Mouse (Mus musculus) neutrophil, adult 5-6 weeks (primary cell): ENCODE results near the gene Tmem125. TPM values are rescaled to one million over a fixed set of nuclear protein-coding genes. Genes with fewer than 3 reads are reported as not detected.
A peak's percentile ranks its signal among the peaks of the same experiment; 100 is the strongest.
"Not testable (repeated sequence)": the region's sequence is repeated elsewhere in the genome, so short reads cannot be mapped to it uniquely, and the experiment has no call there.

Experiments used
- ATAC-seq: fragments of 151-379, 151-347 bp; 2 replicates; pipeline ENCODE4 v1.8.0; 2017; ENCODE audit warnings: mild to moderate bottlenecking, moderate TSS enrichment; ENCODE audit not compliant: insufficient number of reproducible peaks, poor library complexity, low FRiP score, severe bottlenecking; ENCODE audit errors: extremely low read depth
- total RNA-seq: library from RNA; stranded (forward); fragments of 200-1000 nt; gene quantifications from 2 replicates; pipeline ENCODE4 v1.2.3, GENCODE M21; 2017

Tmem125 gene
- total RNA-seq: 0.35 and 1.1 TPM in 2 replicates

DNA sequence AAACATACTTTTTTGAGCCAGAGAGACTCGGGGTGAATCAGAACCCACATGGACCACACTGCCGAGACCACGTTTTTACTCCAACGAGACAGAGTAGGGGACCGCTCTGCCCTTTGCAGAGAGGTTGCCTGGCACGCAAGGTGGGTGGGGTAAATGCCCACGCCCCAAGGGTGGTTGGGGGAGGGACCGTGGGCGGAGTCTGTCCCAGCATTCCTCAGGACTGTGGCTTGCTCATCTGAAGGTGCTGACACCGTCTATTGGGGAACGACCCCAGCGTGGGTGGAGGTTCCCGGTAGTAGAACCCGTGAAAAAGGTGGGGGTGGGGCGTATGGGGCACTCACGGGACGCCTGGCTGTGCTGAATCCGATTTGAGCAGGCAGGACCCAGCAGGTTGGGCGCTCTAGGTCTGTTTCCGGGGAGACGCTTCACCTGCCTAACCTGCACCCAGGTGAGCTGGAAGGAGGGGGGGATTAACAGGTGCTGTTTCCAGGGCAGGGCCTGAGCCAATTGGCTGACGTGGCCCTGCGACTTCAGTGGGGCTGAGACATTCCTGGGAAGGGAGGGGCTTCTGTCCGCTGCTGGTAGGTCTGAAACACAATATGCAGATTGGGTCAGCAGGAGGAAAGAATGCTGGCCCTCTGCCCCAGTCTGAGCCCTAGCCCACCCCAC lies at the start of gene Tmem125:
Gene Tmem125, minus strand, starts transcription at position 453 of the 669 bp plus-strand sequence.
- ATAC-seq: no peak

GRCm38 (mm10) chr4:118589733-118590130 lies 45.9 kb upstream of the Tmem125 start:
- no peak for ATAC-seq

DNA sequence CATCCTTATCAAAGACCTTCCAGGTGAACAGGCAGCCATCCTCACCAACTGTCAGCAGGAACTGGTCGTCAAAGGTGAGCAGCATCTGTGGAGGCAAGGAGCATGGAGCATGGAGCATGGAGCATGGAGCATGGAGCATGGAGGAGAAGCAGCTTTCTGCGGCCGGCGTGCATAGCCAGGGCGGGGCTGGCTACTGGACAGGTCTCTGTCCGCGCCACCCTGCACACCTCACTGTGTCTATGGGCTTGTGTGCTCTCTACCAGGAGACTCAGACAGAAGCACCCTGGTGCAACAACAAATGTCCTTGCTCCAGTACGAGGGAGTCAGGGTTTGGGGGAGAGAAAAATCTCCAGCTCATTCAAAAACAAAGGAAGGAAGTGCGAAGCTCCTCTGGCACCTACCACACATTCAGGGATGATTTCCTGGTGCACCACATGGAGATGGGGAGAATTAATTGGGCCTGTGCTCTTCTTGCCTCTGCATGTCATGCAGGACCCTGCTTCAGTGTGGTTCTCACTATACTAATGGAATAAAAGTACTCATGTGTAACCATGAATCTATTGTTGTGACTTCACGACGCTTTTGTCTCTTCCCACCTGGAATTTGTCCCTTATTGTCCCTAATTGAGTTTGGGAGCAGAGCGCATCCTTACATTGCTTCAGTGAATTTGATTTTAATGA lies 45.3 kb upstream of the Tmem125 start:
- ATAC-seq: no peak

- ATAC-seq: no peak
These were observed 38.8 kb upstream of the Tmem125 start for GRCm38 (mm10) chr4:118582629-118583028.

DNA sequence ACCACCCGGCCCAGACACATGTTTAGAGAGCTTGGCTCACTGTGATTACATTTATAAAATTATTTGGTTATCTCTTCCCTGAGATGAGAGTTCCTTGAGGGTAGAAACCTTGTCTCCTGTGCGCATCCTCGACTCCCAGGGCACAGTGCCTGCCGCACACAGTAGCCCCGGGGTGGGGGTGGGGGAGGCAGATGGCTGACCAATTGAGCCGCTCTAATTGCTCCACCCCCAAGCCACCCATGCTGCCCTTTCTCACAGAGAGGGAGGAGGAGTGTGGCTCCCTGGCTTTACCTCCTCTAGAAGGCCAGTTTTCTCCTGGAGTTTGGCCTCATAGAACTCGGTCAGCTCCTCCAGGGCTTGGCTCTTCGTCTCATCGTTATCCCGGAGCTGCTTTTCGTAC lies 37.7 kb upstream of the Tmem125 start:
- ATAC-seq: no peak

- no peak for ATAC-seq
These were observed 35.5 kb upstream of the Tmem125 start for GRCm38 (mm10) chr4:118579313-118579712.

DNA sequence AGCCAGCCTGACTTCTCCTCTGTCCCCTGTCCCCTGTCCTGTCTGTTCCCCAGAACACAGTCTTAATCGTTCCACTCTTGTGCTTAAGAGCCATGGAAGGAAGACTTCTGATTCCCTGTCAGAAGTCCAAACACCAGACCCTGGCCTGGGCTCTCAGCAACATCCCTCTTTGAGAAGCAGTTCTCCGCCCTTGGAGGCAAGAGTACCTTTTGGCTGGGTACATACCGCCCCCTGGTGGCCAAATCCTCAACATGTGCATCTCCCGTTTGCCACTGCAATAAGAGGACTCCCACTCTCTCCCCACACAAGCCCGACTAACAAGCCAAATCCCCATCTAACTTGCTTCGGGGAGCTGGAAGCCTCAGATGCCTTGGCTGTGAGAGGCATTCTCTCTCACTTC lies 32.3 kb upstream of the Tmem125 start:
- ATAC-seq: peak; percentile 39; the same call in 1 of the 2 replicates

DNA sequence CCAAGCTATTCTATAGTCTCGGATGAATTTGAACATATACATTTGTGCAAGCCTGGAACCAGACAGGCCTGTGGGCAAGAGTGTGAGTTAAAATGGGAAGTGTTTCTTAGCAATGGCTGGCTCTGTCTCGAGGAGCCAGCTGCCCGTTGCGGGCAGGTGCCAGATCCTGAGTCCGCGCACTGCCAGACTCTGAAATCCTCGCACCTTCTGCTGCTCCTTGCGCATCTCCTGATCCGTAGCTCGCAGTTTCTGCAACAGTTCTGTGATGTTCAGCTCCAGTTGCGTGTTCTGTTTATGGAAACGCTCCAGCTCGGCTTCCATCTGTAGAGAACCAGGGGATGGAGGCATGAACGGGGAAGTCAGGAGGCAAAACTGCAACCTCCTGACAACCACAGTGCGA lies 27.6 kb upstream of the Tmem125 start:
- ATAC-seq: no peak

GRCm38 (mm10) chr4:118569320-118569719 lies 25.5 kb upstream of the Tmem125 start:
- ATAC-seq: no peak

- no peak for ATAC-seq
These were observed 24.9 kb upstream of the Tmem125 start for GRCm38 (mm10) chr4:118568709-118569108.

DNA sequence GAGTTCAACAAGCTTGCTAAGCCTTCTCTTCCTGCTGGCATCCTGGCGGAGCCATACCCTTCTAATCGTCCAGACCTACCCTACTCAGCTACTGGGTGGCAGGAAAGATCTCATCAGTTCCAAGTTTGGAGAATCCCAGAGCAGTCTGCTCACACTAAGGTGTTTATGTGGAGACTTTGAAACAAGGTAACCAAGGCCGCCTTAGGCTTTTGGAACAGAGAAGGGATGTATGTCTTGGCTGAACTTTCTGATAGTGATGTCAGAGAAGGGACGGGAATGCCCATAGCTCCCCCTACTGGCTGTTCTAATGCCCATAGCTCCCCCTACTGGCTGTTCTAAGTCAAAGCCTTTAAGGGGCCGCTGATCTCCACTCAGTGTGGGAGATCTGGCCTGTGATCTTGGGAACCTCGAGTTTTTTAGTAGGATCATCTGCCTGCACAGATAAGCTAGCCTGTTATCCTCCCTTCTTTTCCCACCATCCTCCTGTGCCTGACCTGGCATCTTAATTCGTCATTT lies 22.4 kb upstream of the Tmem125 start:
- ATAC-seq: no peak

GRCm38 (mm10) chr4:118564926-118565279 lies 21.1 kb upstream of the Tmem125 start:
- ATAC-seq: no peak

GRCm38 (mm10) chr4:118564062-118564925 lies 20.4 kb upstream of the Tmem125 start:
- ATAC-seq: no peak

DNA sequence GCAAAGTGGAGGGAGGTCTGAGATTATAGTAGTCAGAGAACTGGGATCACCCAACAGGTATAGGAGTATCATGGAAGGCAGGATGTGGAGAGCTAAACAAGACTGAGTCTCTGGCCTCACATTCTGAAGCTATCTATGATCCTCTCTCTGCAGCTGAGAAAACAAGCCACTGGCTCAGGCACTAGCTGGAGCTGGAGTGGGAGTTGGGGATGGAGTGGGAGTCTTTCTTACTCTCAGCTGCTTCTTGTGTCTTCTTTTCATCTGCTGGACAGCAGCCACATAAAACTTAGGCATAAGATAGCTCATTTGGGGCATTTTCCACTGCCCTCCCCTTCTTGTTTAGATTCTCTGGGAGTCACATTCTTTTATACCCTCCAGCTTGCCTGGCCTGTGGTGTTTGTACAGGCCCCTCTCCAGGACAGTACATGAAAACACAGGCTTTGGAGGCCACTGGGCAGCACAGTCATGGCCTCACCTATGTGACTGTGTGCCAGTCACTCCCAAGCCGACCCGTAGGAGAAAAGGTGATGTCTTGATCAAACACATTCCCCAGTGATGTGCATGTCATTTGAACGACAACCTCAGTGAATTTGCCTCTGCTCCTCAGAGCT lies 9.3 kb upstream of the Tmem125 start:
- ATAC-seq: no peak

GRCm38 (mm10) chr4:118548130-118548480 lies 4.3 kb upstream of the Tmem125 start:
- not testable (repeated sequence) for ATAC-seq

DNA sequence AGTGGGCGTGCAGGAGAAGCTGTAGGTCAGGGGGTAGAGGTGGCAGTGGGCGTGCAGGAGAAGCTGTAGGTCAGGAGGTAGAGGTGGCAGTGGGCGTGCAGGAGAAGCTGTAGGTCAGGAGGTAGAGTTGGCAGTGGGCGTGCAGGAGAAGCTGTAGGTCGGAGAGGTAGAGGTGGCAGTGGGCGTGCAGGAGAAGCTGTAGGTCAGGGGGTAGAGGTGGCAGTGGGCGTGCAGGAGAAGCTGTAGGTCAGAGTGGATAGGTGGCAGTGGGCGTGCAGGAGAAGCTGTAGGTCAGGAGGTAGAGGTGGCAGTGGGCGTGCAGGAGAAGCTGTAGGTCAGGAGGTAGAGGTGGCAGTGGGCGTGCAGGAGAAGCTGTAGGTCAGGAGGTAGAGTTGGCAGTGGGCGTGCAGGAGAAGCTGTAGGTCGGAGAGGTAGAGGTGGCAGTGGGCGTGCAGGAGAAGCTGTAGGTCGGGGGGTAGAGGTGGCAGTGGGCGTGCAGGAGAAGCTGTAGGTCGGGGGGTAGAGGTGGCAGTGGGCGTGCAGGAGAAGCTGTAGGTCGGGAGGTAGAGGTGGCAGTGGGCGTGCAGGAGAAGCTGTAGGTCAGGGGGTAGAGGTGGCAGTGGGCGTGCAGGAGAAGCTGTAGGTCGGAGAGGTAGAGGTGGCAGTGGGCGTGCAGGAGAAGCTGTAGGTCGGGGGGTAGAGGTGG lies 3.7 kb upstream of the Tmem125 start:
- not testable (repeated sequence) for ATAC-seq

GRCm38 (mm10) chr4:118544441-118545127 lies 740 bp upstream of the Tmem125 start:
- ATAC-seq: no peak

DNA sequence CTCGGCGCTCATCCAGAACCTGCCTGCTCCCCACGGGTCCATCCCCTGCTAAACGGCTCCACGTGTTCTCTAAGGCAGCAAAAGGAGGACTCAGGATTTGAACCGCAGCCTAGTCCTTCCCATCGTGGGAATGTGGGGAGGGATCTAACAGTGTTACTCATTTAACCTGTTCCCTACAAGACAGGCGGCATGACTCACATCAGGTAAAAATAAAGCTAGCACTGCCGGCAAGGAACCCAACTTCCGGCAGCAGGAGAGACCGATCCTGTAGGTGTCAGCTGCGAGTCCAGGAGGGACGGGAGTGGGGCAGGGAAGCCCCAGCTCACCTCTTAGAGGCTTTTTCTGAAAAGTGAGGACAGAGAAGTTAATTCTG lies 700 bp downstream of the Tmem125 start:
- ATAC-seq: no peak
